Mouse (Mus musculus): ENCODE results near the gene Gins2. TPM values are rescaled to one million over a fixed set of nuclear protein-coding genes. Genes with fewer than 3 reads are reported as not detected.

The Gins2 gene
- polyA plus RNA-seq, 1 experiment = not detected

DNA sequence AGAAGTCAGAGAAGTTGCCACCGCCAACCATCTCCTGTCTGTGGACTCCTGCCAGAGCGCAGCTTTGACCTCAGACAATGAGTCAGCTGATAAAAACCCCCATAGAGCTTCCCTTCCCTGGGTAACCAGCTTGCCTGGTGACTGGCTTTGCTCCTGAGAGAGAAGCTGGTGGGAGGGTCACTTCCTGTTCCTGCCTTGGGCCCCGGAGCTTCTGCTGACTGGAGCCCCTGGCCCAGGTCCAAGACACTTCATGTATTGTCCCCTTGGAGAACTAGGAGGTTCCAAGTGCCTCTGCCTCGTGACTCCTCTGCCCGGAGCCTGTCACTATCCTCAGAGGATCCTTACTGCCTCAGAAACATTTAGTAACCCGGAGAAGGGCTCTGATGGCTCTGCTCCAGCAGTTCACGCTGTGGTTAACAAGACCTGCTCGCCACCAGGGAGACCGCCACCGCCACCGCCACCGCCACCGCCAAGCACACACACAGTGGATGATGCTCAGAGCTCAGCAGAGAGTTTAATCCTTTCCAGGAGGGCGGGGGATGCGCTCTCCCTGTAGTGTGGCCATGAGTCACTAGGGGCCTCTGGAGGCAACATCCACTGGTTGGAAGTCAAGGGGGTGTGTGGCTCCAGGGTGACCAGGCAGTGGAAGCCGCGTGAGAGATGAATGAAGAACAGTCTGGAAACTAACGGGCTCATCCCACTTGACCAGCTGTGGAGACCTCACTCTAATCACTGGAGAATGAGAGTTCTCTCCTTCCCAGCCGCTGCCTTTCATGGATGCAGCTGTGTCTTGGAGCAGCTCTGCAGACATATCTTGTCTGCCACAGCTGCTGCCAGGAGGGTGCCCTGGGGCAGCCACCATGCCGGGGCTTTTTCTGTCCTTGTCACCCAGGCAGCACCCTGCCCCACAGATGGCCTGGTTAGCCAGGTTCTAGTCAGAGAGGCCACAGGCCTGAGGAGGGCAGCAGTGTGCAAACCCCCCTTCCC lies 25.0 kb downstream of the Gins2 start:
- Histone ChIP-seq H3K27ac (ENCODE audit: insufficient read depth, low read depth, low read length) (peak overlapping the region; percentile 83), H3K4me1 (ENCODE audit: control insufficient read depth, insufficient read depth, low read length) (peaks cover 73% of the 10 kb centered on the region), H3K4me3 (ENCODE audit: insufficient read depth, low read depth, low read length) (no peak overlapping the region)
- 3% methylated on average over 20 of the region's 20 CpGs for WGBS
- TF ChIP-seq POLR2A (IDR thresholded peaks at IDR 0.05; ENCODE audit: insufficient read depth, low read depth, low read length) (no peak), CTCF (IDR thresholded peaks at IDR 0.05; ENCODE audit: insufficient read depth, low read depth, low read length) (no peak; the same call in 1 of the 2 replicates)

GRCm38 (mm10) chr8:120563348-120563724 lies 25.8 kb downstream of the Gins2 start:
- H3K4me1 ChIP-seq (ENCODE audit: control insufficient read depth, insufficient read depth, low read length) = peaks cover 78% of the 10 kb centered on the region
- WGBS = 8% methylated on average over 8 of the region's 8 CpGs
- peak overlapping the region; percentile 83 for H3K27ac ChIP-seq (ENCODE audit: insufficient read depth, low read depth, low read length)
- TF ChIP-seq POLR2A (IDR thresholded peaks at IDR 0.05; ENCODE audit: insufficient read depth, low read depth, low read length) = no peak
- no peak for TF ChIP-seq CTCF (IDR thresholded peaks at IDR 0.05; ENCODE audit: insufficient read depth, low read depth, low read length)
- H3K4me3 ChIP-seq (ENCODE audit: insufficient read depth, low read depth, low read length) = no peak overlapping the region

DNA sequence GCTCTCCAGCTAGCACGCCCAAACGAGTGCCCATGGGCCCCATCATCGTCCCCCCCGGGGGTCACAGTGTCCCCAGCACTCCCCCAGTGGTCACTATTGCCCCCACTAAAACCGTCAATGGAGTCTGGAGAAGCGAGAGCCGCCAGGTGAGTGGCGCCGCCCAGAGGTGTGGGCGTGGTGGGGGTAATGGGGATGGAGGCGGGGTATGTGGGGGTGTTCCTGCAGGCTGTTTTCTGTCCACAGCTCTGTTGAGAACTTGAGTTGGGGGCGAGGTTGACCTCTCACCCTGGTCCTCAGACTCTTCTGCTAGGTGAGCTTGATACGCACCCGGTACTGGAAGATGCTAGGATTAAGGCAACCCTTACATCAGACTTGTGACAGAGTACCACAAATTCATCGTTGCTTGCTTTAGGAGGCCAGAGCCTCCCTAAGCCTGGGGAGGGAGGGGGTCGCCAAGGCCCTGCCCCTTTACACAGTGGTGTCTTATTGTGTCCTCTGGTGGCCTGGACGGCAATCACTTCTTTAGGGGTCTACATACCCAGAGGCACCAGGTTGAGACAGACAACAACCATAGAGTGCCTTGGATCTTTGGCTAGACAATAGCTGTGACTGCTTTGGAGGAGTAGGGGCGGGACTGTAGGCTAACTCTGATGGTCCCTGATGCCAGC lies 26.3 kb downstream of the Gins2 start:
- Histone ChIP-seq H3K4me3 (ENCODE audit: insufficient read depth, low read depth, low read length) (no peak overlapping the region), H3K27ac (ENCODE audit: insufficient read depth, low read depth, low read length) (peak overlapping the region; percentile 83), H3K4me1 (ENCODE audit: control insufficient read depth, insufficient read depth, low read length) (peaks cover 82% of the 10 kb centered on the region)
- whole genome bisulfite sequencing = 78% methylated on average over 18 of the region's 18 CpGs
- TF ChIP-seq CTCF (IDR thresholded peaks at IDR 0.05; ENCODE audit: insufficient read depth, low read depth, low read length) (no peak), POLR2A (IDR thresholded peaks at IDR 0.05; ENCODE audit: insufficient read depth, low read depth, low read length) (no peak)

- TF ChIP-seq CTCF (IDR thresholded peaks at IDR 0.05; ENCODE audit: insufficient read depth, low read depth, low read length) = peak; percentile 50; the same call in 1 of the 2 replicates
- TF ChIP-seq POLR2A (IDR thresholded peaks at IDR 0.05; ENCODE audit: insufficient read depth, low read depth, low read length) = no peak
- no peak overlapping the region for H3K4me3 ChIP-seq (ENCODE audit: insufficient read depth, low read depth, low read length)
- peaks cover 91% of the 10 kb centered on the region for H3K4me1 ChIP-seq (ENCODE audit: control insufficient read depth, insufficient read depth, low read length)
- WGBS = 77% methylated on average over 22 of the region's 22 CpGs
- H3K27ac ChIP-seq (ENCODE audit: insufficient read depth, low read depth, low read length) = no peak overlapping the region
Measured at GRCm38 (mm10) chr8:120561539-120562435, 27.3 kb downstream of the Gins2 start.

DNA sequence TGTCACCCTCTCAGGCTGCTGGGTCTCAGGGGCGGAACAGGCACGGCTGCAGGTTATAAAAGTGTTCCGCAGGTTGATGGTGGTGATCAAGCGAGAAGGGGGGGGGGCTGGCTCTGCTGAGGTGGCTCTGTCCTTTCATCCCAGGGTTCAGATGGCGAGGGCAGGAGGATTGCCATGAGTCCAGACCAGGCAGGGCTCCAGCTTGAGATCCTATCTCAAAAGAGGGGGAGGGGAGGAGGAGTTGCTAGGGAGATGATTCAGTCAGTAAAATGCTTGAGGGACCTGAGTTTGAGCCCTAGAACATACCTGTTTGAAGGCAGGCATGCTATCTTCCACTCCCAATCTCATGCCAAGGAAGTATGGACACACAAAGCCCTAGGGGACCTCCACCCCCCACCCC lies 28.6 kb downstream of the Gins2 start:
- Histone ChIP-seq H3K27ac (ENCODE audit: insufficient read depth, low read depth, low read length) (no peak overlapping the region), H3K4me3 (ENCODE audit: insufficient read depth, low read depth, low read length) (no peak overlapping the region), H3K4me1 (ENCODE audit: control insufficient read depth, insufficient read depth, low read length) (peaks cover 99% of the 10 kb centered on the region)
- 90% methylated on average over 5 of the region's 5 CpGs for WGBS
- TF ChIP-seq CTCF (IDR thresholded peaks at IDR 0.05; ENCODE audit: insufficient read depth, low read depth, low read length) (no peak), POLR2A (IDR thresholded peaks at IDR 0.05; ENCODE audit: insufficient read depth, low read depth, low read length) (no peak)

GRCm38 (mm10) chr8:120559654-120560053 lies 29.4 kb downstream of the Gins2 start:
- TF ChIP-seq POLR2A (IDR thresholded peaks at IDR 0.05; ENCODE audit: insufficient read depth, low read depth, low read length) (no peak), CTCF (IDR thresholded peaks at IDR 0.05; ENCODE audit: insufficient read depth, low read depth, low read length) (no peak)
- Histone ChIP-seq H3K4me1 (ENCODE audit: control insufficient read depth, insufficient read depth, low read length) (peaks cover 100% of the 10 kb centered on the region), H3K4me3 (ENCODE audit: insufficient read depth, low read depth, low read length) (no peak overlapping the region), H3K27ac (ENCODE audit: insufficient read depth, low read depth, low read length) (no peak overlapping the region)
- 45% methylated on average over 11 of the region's 11 CpGs for WGBS

- no peak overlapping the region for H3K4me3 ChIP-seq (ENCODE audit: insufficient read depth, low read depth, low read length)
- 67% methylated on average over 4 of the region's 4 CpGs for WGBS
- H3K27ac ChIP-seq (ENCODE audit: insufficient read depth, low read depth, low read length) = no peak overlapping the region
- peaks cover 100% of the 10 kb centered on the region for H3K4me1 ChIP-seq (ENCODE audit: control insufficient read depth, insufficient read depth, low read length)
- TF ChIP-seq CTCF (IDR thresholded peaks at IDR 0.05; ENCODE audit: insufficient read depth, low read depth, low read length) (no peak), POLR2A (IDR thresholded peaks at IDR 0.05; ENCODE audit: insufficient read depth, low read depth, low read length) (no peak)
Measured at GRCm38 (mm10) chr8:120558162-120558561, 30.9 kb downstream of the Gins2 start.

DNA sequence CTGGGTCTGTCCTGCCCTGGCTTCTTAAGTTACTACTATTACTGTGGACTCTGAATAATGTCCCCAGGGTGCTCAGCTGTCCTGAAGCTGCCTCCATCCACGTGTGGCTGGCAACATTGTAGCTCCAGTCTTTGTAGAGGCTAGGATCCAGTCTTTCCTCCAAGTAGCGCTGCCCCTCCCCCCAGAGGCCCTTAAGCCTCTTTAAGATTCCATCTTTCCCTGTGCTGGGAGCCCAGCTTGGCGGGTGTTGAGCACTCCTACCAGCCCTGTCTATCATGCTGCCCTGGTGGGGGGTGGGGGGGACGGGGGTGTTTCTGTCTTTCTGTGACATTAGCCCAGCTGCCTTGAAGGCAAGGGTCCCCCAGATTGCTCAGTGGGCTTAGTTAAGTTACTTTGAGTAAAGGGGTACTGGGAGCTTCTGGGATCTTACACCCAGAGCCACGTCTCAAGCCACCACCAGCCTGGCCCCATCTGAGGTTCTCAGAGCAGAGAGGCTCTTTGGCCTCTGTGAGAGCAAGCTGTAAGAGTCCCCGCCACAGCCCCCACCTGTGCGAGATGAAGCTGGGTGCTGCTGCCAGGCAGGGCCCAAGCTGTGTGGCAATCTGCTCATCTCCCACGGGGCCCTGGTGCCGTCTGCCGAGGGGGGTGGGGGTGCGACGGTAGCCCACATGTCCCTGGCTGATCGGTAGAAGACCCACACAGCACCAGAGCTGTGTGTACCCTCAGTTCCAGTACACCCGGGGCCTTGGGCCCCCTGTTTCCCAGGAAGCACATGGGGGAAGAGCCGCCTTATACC lies 31.7 kb downstream of the Gins2 start:
- Histone ChIP-seq H3K27ac (ENCODE audit: insufficient read depth, low read depth, low read length) (no peak overlapping the region), H3K4me3 (ENCODE audit: insufficient read depth, low read depth, low read length) (no peak overlapping the region), H3K4me1 (ENCODE audit: control insufficient read depth, insufficient read depth, low read length) (peaks cover 100% of the 10 kb centered on the region)
- TF ChIP-seq POLR2A (IDR thresholded peaks at IDR 0.05; ENCODE audit: insufficient read depth, low read depth, low read length) (no peak), CTCF (IDR thresholded peaks at IDR 0.05; ENCODE audit: insufficient read depth, low read depth, low read length) (no peak)
- WGBS = 35% methylated on average over 15 of the region's 15 CpGs

Data from olfactory bulb, adult 2 months (tissue).